Mouse (Mus musculus) intestine, embryonic 14.5 days (tissue): Measurements from ENCODE around the gene Sbf1. TPM values are rescaled to one million over a fixed set of nuclear protein-coding genes. Genes with fewer than 3 reads are reported as not detected.

ENCODE experiments used
- ATAC-seq: fragments of 200-750 bp; cut with Nextera tagmentation; replicated peaks from 2 replicates; pipeline ENCODE4 v1.8.0; 2017; ENCODE audit warnings: low read depth, moderate number of reproducible peaks, moderate TSS enrichment, moderate library complexity; ENCODE audit not compliant: low FRiP score, low TSS enrichment
- DNase-seq: peaks from one replicate; pipeline ENCODE4 v3.0.0-alpha.2; 2018; ENCODE audit warnings: low spot score
- H3K27ac ChIP-seq: fragments of 300-500 bp; sonication (generic); 2 replicates; pipeline ENCODE4 v1.5.1; 2014; ENCODE audit warnings: low read depth, mild to moderate bottlenecking, control low read depth
- H3K27me3 ChIP-seq: fragments of 300-500 bp; sonication (generic); replicated peaks from 2 replicates; pipeline ENCODE4 v1.6.1; 2014; ENCODE audit warnings: low read length, control low read depth; ENCODE audit not compliant: control insufficient read depth, insufficient read depth
- H3K36me3 ChIP-seq: fragments of 300-500 bp; sonication (generic); 2 replicates; pipeline ENCODE4 v1.6.1; 2014; ENCODE audit warnings: low read length, control low read depth; ENCODE audit not compliant: control insufficient read depth, insufficient read depth
- H3K4me1 ChIP-seq: fragments of 300-500 bp; sonication (generic); replicated peaks from 2 replicates; pipeline ENCODE4 v1.6.1; 2014; ENCODE audit warnings: low read length, control low read depth, mixed read lengths; ENCODE audit not compliant: control insufficient read depth, insufficient read depth
- H3K4me2 ChIP-seq: fragments of 300-500 bp; sonication (generic); 2 replicates; pipeline ENCODE4 v1.6.1; 2014; ENCODE audit warnings: low read length
- H3K4me3 ChIP-seq: fragments of 300-500 bp; sonication (generic); 2 replicates; pipeline ENCODE4 v1.5.1; 2014; ENCODE audit warnings: low read depth, low read length, control low read depth, mixed read lengths
- H3K9ac ChIP-seq: fragments of 300-500 bp; sonication (generic); 2 replicates; pipeline ENCODE4 v1.6.1; 2014; ENCODE audit warnings: mild to moderate bottlenecking, low read length
- H3K9me3 ChIP-seq: fragments of 300-500 bp; sonication (generic); 2 replicates; pipeline ENCODE4 v1.6.1; 2016; ENCODE audit warnings: low read length, control low read depth; ENCODE audit not compliant: control insufficient read depth
- WGBS: fragments of 180-500 bp; shearing (Covaris S2); extraction: QIAGEN DNeasy Blood & Tissue Kit; methylation state at CpG from one replicate; pipeline ENCODE4 v1.1.7; 2014; 5-methylcytosine and 5-hydroxymethylcytosine counted together
- polyA plus RNA-seq: library from polyadenylated mRNA; unstranded; fragments of >200 nt; fragmentation: Nextera tagmentation; extraction: Ambion mirVana; gene quantifications from 2 replicates; pipeline ENCODE4 v1.2.1, GENCODE M21; 2014

Gene Sbf1
- polyA plus RNA-seq, 1 experiment from 2014 or later = 53.6 TPM

DNA sequence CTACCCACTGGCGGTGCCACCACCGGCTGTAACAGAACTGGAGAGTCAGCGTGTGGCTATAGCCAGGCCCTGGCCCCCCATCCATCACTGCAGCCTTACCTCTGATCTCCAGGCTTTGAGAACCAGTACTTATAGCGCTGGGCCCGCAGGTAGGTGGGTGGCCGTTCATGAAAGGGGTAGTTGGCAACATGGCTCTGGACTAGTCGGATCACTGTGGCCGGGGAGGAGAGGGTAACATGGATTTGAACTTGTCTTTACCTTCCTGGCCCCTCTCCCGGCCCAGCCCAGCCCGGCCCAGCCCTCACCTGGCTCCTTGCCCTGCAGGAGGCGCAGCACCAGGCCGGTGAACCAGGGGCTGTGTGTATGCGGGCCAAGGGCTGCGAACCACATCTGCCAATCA lies 36.9 kb upstream of the Sbf1 start:
- Histone ChIP-seq H3K4me2 (no peak overlapping the region), H3K27me3 (no peaks in the 10 kb centered on the region), H3K4me3 (no peak overlapping the region), H3K4me1 (peaks cover 10% of the 10 kb centered on the region), H3K9me3 (no peaks in the 10 kb centered on the region), H3K9ac (no peak overlapping the region), H3K36me3 (peaks cover 42% of the 10 kb centered on the region), H3K27ac (no peak overlapping the region)
- ATAC-seq (no peak), DNase-seq (no peak)
- WGBS = 94% methylated on average over 14 of the region's 14 CpGs

DNA sequence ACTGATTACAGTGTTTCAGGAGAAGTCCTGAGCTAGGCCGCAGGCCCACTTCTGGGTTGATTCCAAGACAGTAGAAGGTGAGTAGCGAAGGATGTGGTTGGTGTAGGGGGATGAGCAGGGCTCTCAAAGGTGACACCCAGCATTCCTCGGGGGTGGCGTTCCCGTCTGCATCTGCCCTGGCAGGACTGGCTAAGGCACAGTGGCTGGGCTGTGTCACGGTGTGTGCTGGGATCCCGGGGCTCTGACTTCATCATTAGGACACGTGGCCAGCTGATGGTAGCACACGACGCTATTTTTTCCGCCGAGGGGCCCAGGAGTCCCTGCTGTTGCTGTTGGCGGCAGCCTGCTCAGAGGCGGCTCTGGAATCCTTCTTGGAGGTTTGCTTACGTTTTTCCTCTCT lies 36.2 kb upstream of the Sbf1 start:
- peaks cover 42% of the 10 kb centered on the region for H3K36me3 ChIP-seq
- H3K27ac ChIP-seq = no peak overlapping the region
- no peak overlapping the region for H3K4me2 ChIP-seq
- ATAC-seq (no peak), DNase-seq (no peak)
- peaks cover 7% of the 10 kb centered on the region for H3K4me1 ChIP-seq
- no peaks in the 10 kb centered on the region for H3K27me3 ChIP-seq
- no peak overlapping the region for H3K9ac ChIP-seq
- no peak overlapping the region for H3K4me3 ChIP-seq
- no peaks in the 10 kb centered on the region for H3K9me3 ChIP-seq
- WGBS = 81% methylated on average over 15 of the region's 15 CpGs

DNA sequence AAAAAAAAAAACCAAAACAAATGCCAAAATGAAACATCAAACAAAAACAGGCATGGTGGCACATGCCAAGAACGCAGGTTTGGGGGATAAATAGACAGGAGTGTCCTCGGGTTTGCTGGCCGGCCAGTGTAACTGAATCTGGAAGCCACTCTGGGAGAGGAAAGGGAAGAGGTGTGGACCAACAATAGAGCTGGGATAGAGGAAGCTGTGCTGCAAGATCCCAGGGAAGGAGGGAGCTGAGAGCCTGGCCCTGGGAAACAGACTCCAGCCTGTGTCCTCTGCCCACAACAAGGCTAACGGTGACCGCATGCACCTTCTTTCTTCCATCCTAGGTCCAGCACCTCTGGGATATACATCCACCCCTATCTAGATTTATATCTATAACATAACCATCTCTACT lies 35.3 kb upstream of the Sbf1 start:
- Histone ChIP-seq H3K4me2 (no peak overlapping the region), H3K36me3 (peaks cover 42% of the 10 kb centered on the region), H3K9ac (no peak overlapping the region), H3K27ac (no peak overlapping the region), H3K9me3 (no peaks in the 10 kb centered on the region), H3K27me3 (no peaks in the 10 kb centered on the region), H3K4me1 (peaks cover 7% of the 10 kb centered on the region), H3K4me3 (no peak overlapping the region)
- ATAC-seq (no peak), DNase-seq (no peak)
- 87% methylated on average over 5 of the region's 5 CpGs for WGBS

- Histone ChIP-seq H3K4me1 (no peaks in the 10 kb centered on the region), H3K36me3 (no peaks in the 10 kb centered on the region), H3K9me3 (no peaks in the 10 kb centered on the region), H3K27me3 (no peaks in the 10 kb centered on the region), H3K4me3 (no peak overlapping the region), H3K27ac (no peak overlapping the region), H3K9ac (no peak overlapping the region), H3K4me2 (no peak overlapping the region)
- WGBS = 88% methylated on average over 3 of the region's 3 CpGs
- no peak for DNase-seq
- ATAC-seq = no peak
These were observed 28.2 kb upstream of the Sbf1 start for GRCm38 (mm10) chr15:89343325-89343724.

DNA sequence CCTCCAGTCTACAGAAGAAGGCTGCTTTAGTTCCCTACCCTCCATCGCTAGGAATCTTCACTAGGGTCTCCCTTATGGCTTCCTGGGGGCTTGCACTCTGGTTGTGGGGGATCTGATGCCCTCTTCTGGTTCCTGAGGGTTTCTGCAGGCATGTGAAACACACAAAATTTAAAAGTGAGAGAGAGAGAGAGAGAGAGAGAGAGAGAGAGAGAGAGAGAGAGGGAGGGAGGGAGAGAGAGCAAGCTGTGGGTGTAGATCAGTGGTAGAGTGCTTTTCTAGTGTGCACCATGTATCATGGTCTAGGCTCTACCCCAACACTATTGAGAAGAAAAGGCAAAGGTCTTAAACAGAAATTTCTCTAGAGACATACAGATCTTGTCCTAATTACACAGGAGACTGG lies 26.6 kb upstream of the Sbf1 start:
- Histone ChIP-seq H3K27me3 (no peaks in the 10 kb centered on the region), H3K4me3 (no peak overlapping the region), H3K27ac (no peak overlapping the region), H3K9ac (no peak overlapping the region), H3K4me1 (no peaks in the 10 kb centered on the region), H3K4me2 (no peak overlapping the region), H3K36me3 (no peaks in the 10 kb centered on the region), H3K9me3 (no peaks in the 10 kb centered on the region)
- DNase-seq (no peak), ATAC-seq (no peak)
- 50% methylated on average over 1 of the region's 1 CpGs for WGBS

GRCm38 (mm10) chr15:89340136-89340535 lies 25.0 kb upstream of the Sbf1 start:
- ATAC-seq = no peak
- no peaks in the 10 kb centered on the region for H3K27me3 ChIP-seq
- no peak overlapping the region for H3K9ac ChIP-seq
- H3K27ac ChIP-seq = no peak overlapping the region
- no peaks in the 10 kb centered on the region for H3K9me3 ChIP-seq
- H3K4me2 ChIP-seq = no peak overlapping the region
- H3K36me3 ChIP-seq = no peaks in the 10 kb centered on the region
- H3K4me1 ChIP-seq = no peaks in the 10 kb centered on the region
- WGBS = 78% methylated on average over 3 of the region's 3 CpGs
- H3K4me3 ChIP-seq = no peak overlapping the region
- no peak for DNase-seq

- H3K36me3 ChIP-seq = no peaks in the 10 kb centered on the region
- DNase-seq (no peak), ATAC-seq (no peak)
- WGBS = 85% methylated on average over 2 of the region's 2 CpGs
- H3K9me3 ChIP-seq = no peaks in the 10 kb centered on the region
- no peak overlapping the region for H3K4me3 ChIP-seq
- H3K9ac ChIP-seq = no peak overlapping the region
- no peak overlapping the region for H3K4me2 ChIP-seq
- H3K27me3 ChIP-seq = no peaks in the 10 kb centered on the region
- H3K4me1 ChIP-seq = no peaks in the 10 kb centered on the region
- no peak overlapping the region for H3K27ac ChIP-seq
These were observed 24.6 kb upstream of the Sbf1 start for GRCm38 (mm10) chr15:89339696-89340095.

GRCm38 (mm10) chr15:89336422-89336821 lies 21.3 kb upstream of the Sbf1 start:
- H3K4me3 ChIP-seq = no peak overlapping the region
- no peak for DNase-seq
- no peaks in the 10 kb centered on the region for H3K4me1 ChIP-seq
- H3K27me3 ChIP-seq = no peaks in the 10 kb centered on the region
- H3K27ac ChIP-seq = no peak overlapping the region
- no peaks in the 10 kb centered on the region for H3K9me3 ChIP-seq
- no peak overlapping the region for H3K9ac ChIP-seq
- WGBS = 79% methylated on average over 14 of the region's 14 CpGs
- no peak for ATAC-seq
- no peak overlapping the region for H3K4me2 ChIP-seq
- no peaks in the 10 kb centered on the region for H3K36me3 ChIP-seq

DNA sequence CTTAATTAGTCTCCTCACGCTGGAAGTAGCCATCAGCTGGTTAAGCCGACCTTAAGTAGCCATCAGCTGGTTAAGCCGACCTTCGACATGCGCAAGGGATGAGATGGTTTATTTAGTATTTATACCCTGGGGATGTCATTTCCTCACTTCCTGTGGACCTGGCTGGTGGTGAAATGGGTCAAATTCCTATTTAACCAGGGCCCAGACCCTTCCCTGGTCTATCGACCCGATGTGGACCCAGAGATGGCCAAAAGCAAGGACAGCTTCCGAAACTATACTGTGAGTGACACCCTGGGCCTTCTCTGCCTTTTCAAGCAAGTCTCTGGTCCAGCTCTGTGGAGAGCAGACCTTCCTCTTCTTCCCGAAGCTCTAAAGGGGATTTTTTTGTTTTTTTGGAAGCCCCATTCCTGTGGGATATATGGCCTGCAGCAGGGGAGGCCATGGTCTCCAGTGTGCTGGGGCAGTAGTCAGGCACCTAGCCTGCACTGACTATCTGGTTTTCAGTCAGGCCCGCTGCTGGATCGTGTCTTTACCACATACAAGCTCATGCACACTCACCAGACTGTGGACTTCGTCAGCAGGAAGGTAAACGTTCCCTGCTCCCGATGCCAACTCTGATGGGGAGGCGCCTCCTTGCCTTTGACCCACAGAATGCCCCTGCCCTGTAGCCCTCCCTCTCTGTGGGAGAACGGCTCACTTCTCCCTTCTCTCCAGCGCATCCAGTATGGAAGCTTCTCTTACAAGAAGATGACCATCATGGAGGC lies 19.8 kb upstream of the Sbf1 start:
- no peak overlapping the region for H3K4me2 ChIP-seq
- WGBS = 79% methylated on average over 17 of the region's 17 CpGs

More for the DNA sequence above, 19.8 kb upstream of the Sbf1 start:
- Histone ChIP-seq H3K9me3 (no peaks in the 10 kb centered on the region), H3K4me3 (no peak overlapping the region), H3K9ac (no peak overlapping the region), H3K4me1 (no peaks in the 10 kb centered on the region), H3K27ac (no peak overlapping the region), H3K36me3 (no peaks in the 10 kb centered on the region), H3K27me3 (no peaks in the 10 kb centered on the region)
- DNase-seq (no peak), ATAC-seq (no peak)
